Mouse (Mus musculus) macrophage (primary cell): ENCODE measurements around the gene Slc25a22. TPM values are rescaled to one million over a fixed set of nuclear protein-coding genes. Genes with fewer than 3 reads are reported as not detected.

Experiments used
- H3K27ac ChIP-seq: fragments of 350-480 bp; formaldehyde crosslinking; 2 replicates; pipeline ENCODE4 v1.9.0; 2021
- H3K36me3 ChIP-seq: fragments of 350-480 bp; formaldehyde crosslinking; 2 replicates; pipeline ENCODE4 v1.9.0; 2021; ENCODE audit errors: inconsistent target
- H3K4me3 ChIP-seq: fragments of 350-480 bp; formaldehyde crosslinking; 2 replicates; pipeline ENCODE4 v1.9.0; 2021; ENCODE audit errors: inconsistent target
- H3K79me2 ChIP-seq: fragments of 350-480 bp; formaldehyde crosslinking; 2 replicates; pipeline ENCODE4 v1.9.0; 2021; ENCODE audit errors: inconsistent target
- WGBS: methylation state at CpG from one replicate; pipeline ENCODE4 v1.1.7; 2026; ENCODE audit warnings: inconsistent platforms; ENCODE audit not compliant: missing documents; 5-methylcytosine and 5-hydroxymethylcytosine counted together
- polyA plus RNA-seq: library from polyadenylated mRNA; stranded (reverse); fragments of 250-400 nt; gene quantifications from 3 replicates; pipeline ENCODE4 v1.2.4, GENCODE M21; 2018; ENCODE audit warnings: inconsistent platforms

Gene Slc25a22
- polyA plus RNA-seq, 1 experiment from 2014 or later = 12.7 TPM

DNA sequence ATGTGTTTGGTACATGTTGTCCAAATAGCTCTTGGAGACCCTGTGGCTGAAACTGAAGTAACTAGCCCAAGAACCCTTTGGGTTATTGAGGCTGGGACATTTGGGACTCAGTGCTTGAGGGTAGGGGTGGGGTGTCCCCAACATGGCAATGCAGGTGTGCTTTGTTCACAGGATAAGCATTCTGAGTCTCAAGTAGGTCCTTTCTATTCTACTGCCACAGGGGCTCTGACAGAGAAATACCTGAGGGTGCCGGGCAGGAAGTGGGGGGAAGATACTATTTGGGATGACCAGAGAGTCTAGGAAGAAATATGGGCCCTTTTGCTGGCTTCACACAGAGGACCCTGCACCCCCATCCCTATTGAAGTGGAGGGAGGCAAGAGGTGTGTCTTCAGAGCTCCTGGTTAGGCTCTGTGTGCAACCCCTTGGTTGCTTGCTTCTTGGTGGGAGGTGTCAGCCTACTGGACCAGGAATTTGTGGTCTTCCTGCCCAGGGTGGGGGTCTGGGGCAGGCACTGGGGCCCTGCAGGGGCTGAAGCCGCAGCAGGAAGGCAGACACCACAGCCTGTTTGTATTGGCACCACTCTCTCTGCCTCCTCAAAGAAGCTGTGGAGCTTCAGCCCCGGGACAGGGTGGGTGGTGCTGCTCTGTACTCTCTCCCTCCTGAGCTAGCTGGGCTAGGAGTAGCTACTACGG, 40.0 kb upstream of the Slc25a22 start:
- peak overlapping the region; percentile 69; the same call in 1 of the 2 replicates for H3K4me3 ChIP-seq
- WGBS = 10% methylated on average over 4 of the region's 4 CpGs
- peaks cover 64% of the 10 kb centered on the region for H3K79me2 ChIP-seq
- 0 out of 2 replicates have a peak, but pooled peaks cover 4% of the 10 kb centered on the region for H3K36me3 ChIP-seq
- H3K27ac ChIP-seq = peak overlapping the region; percentile 90

- Histone ChIP-seq H3K27ac (peak overlapping the region; percentile 90), H3K4me3 (peak overlapping the region; percentile 69), H3K36me3 (peaks cover 5% of the 10 kb centered on the region; the same call in 1 of the 2 replicates), H3K79me2 (peaks cover 66% of the 10 kb centered on the region)
- 0% methylated on average over 7 of the region's 7 CpGs for WGBS
Measured at GRCm38 (mm10) chr7:141476981-141477370, 39.3 kb upstream of the Slc25a22 start.

DNA sequence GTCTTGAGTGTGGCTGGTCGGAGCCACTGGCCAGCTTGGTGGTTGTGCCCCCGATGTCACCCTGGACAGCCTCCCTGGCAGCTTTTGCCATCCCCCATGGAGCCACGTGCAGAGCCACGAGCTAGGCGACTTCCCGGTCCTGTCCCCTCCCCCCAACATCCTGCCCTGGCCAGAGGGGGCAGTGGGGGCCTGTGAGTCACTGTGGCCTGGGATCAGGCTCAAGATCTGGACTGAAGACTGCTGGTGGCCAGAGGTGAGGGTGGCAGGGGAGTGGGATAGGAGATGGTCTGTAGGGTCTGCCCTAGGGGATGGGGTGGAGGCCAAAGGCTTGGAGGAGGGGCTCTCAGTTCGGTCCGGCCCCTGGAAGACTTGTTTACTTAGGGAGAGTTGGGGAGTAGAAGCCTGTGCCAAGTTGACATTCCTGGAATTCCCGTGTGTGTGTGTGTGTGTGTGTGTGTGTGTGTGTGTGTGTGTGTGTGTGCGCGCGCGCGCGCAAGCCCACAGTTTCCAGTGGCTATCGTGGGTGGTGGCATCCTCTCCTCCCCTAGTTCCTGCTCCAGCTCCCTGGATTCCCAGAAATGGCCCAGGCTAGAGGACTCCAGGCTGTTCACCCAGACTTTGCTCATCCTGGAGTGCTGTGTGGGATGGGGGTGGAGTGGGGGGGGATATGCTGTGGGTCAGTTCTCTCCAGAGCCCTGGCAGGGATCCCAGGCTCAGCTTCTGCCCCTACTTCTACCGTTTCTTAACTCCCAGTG, 38.7 kb upstream of the Slc25a22 start:
- WGBS = 1% methylated on average over 16 of the region's 17 CpGs
- peaks cover 5% of the 10 kb centered on the region; the same call in 1 of the 2 replicates for H3K36me3 ChIP-seq
- peak overlapping the region; percentile 69 for H3K4me3 ChIP-seq
- H3K27ac ChIP-seq = peak overlapping the region; percentile 90
- peaks cover 64% of the 10 kb centered on the region for H3K79me2 ChIP-seq

DNA sequence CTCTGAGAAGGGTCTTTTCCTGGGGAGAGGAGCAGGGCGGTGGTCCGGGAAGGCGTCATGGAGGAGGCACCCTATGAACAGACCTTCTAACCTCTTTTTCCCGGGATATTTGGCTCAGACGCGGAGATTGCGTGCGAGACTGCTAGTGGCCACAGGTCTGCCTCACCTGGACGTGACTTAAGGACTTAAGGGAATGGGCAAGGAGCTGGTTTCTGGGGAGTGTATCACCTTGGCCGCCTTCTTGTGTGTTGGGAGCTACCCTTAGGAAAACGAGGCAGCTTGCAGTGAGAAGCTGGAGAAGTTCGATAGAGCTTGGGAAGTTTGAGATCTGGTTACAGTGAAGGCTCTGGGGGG, 38.1 kb upstream of the Slc25a22 start:
- WGBS = 0% methylated on average over 12 of the region's 12 CpGs
- Histone ChIP-seq H3K36me3 (peaks cover 10% of the 10 kb centered on the region; the same call in 1 of the 2 replicates), H3K4me3 (peak overlapping the region; percentile 69), H3K79me2 (peaks cover 62% of the 10 kb centered on the region), H3K27ac (peak overlapping the region; percentile 90)

GRCm38 (mm10) chr7:141475011-141475804, 37.5 kb upstream of the Slc25a22 start, which contains the start of the genes Polr2l and Tspan4:
TSS of gene Polr2l (minus strand) at chr7:141475132.
TSS of gene Tspan4 (plus strand) at chr7:141475240.
- peak within 1 kb of the TSS; percentile 91 for H3K4me3 ChIP-seq
- H3K36me3 ChIP-seq = peaks cover 14% of the 10 kb centered on the region; the same call in 1 of the 2 replicates
- WGBS = 1% methylated on average over 87 of the region's 87 CpGs
- H3K79me2 ChIP-seq = peaks cover 64% of the 10 kb centered on the region
- H3K27ac ChIP-seq = peak within 1 kb of the TSS; percentile 90

- H3K27ac ChIP-seq = no peak overlapping the region
- 8% methylated on average over 5 of the region's 5 CpGs for WGBS
- peaks cover 17% of the 10 kb centered on the region; the same call in 1 of the 2 replicates for H3K36me3 ChIP-seq
Measured at GRCm38 (mm10) chr7:141474160-141474559, 36.5 kb upstream of the Slc25a22 start.

GRCm38 (mm10) chr7:141472763-141473162, 35.1 kb upstream of the Slc25a22 start:
- Histone ChIP-seq H3K27ac (no peak overlapping the region), H3K79me2 (peaks cover 74% of the 10 kb centered on the region), H3K36me3 (peaks cover 17% of the 10 kb centered on the region; the same call in 1 of the 2 replicates), H3K4me3 (no peak overlapping the region)
- 90% methylated on average over 6 of the region's 6 CpGs for WGBS

More at GRCm38 (mm10) chr7:141474160-141474559, 36.5 kb upstream of the Slc25a22 start:
- Histone ChIP-seq H3K79me2 (peaks cover 72% of the 10 kb centered on the region), H3K4me3 (peak overlapping the region; percentile 91)

GRCm38 (mm10) chr7:141472226-141472625, 34.5 kb upstream of the Slc25a22 start:
- H3K79me2 ChIP-seq = peaks cover 73% of the 10 kb centered on the region
- H3K27ac ChIP-seq = no peak overlapping the region
- WGBS = 89% methylated on average over 6 of the region's 6 CpGs
- peaks cover 17% of the 10 kb centered on the region; the same call in 1 of the 2 replicates for H3K36me3 ChIP-seq
- no peak overlapping the region for H3K4me3 ChIP-seq

DNA sequence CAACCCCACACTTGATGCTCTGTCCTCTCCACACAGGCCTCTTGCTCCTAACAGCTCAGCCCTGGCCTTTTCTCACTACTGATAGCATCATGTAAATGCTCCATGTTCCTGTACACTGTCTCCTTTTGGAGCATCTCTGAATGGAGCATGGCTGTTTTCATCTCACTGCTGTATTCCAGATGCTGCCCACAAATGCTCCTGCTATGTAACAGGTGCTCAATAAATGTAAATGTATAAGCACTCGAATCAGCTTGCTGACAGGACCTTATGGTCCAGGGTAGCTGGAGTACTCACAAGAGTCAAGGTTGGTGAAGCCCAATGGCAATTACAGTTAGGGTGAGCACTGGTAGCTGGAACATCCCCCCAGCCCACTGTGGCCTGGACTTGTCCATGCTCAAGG, 33.5 kb upstream of the Slc25a22 start:
- H3K36me3 ChIP-seq = peaks cover 17% of the 10 kb centered on the region; the same call in 1 of the 2 replicates
- WGBS = 100% methylated on average over 1 of the region's 1 CpGs
- no peak overlapping the region for H3K27ac ChIP-seq
- no peak overlapping the region for H3K4me3 ChIP-seq
- peaks cover 63% of the 10 kb centered on the region for H3K79me2 ChIP-seq

- no peak overlapping the region for H3K27ac ChIP-seq
- peaks cover 62% of the 10 kb centered on the region for H3K79me2 ChIP-seq
- WGBS = 89% methylated on average over 8 of the region's 10 CpGs
- peaks cover 17% of the 10 kb centered on the region; the same call in 1 of the 2 replicates for H3K36me3 ChIP-seq
- H3K4me3 ChIP-seq = no peak overlapping the region
Measured at GRCm38 (mm10) chr7:141470637-141470944, 32.9 kb upstream of the Slc25a22 start.

DNA sequence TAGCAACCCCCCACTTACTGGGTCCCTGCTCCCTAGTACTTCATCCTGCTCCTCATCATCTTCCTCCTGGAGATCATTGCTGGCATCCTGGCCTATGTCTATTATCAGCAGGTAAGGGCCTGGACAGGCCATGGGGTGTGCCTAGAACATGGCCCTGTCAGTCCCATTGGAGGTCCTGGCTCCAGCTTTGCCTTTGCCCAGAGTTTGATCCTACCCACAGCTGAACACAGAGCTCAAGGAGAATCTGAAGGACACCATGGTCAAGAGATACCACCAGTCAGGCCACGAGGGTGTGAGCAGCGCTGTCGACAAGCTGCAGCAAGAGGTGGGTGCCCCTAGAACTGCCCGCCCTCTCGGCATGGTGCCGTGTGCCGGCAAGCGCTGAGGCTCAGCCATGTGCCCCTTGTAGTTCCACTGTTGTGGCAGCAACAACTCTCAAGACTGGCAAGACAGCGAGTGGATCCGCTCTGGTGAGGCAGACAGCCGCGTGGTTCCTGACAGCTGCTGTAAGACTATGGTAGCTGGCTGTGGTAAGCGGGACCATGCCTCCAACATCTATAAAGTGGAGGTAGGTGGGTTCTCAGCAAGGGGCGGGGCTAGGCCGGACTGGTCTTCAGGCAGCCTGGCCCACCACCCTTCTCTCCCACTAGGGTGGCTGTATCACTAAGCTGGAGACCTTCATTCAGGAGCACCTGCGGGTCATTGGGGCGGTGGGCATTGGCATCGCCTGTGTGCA, 32.4 kb upstream of the Slc25a22 start:
- Histone ChIP-seq H3K27ac (no peak overlapping the region; the same call in 1 of the 2 replicates), H3K36me3 (peaks cover 17% of the 10 kb centered on the region; the same call in 1 of the 2 replicates), H3K79me2 (peaks cover 62% of the 10 kb centered on the region), H3K4me3 (no peak overlapping the region)
- WGBS = 94% methylated on average over 17 of the region's 18 CpGs

DNA sequence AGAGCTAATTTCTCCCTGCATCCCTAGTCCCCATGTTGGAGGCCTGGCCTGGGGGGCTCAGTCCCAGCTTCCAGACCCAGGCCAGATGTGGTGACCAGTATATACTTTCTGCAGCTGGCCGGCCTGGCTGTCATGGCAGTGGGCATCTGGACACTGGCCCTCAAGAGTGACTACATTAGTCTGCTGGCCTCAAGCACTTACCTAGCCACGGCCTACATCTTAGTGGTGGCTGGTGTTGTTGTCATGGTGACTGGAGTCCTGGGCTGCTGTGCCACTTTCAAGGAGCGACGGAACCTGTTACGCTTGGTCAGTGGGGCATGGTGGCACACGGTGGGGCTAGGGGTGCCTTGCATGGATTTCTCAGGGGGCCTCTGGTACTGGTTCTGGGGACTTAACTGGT, 31.7 kb upstream of the Slc25a22 start:
- Histone ChIP-seq H3K36me3 (peaks cover 17% of the 10 kb centered on the region; the same call in 1 of the 2 replicates), H3K79me2 (peaks cover 56% of the 10 kb centered on the region), H3K4me3 (peak overlapping the region; percentile 92), H3K27ac (peak overlapping the region; percentile 82)
- 97% methylated on average over 6 of the region's 6 CpGs for WGBS

GRCm38 (mm10) chr7:141468522-141469211, 31.0 kb upstream of the Slc25a22 start:
- 4% methylated on average over 8 of the region's 8 CpGs for WGBS
- H3K27ac ChIP-seq = peak overlapping the region; percentile 82
- peaks cover 17% of the 10 kb centered on the region; the same call in 1 of the 2 replicates for H3K36me3 ChIP-seq

More at GRCm38 (mm10) chr7:141468522-141469211, 31.0 kb upstream of the Slc25a22 start:
- Histone ChIP-seq H3K4me3 (peak overlapping the region; percentile 92), H3K79me2 (peaks cover 50% of the 10 kb centered on the region)
